Mouse (Mus musculus) midbrain, embryonic 14.5 days (tissue): ENCODE measurements around the gene Hebp1. TPM values are rescaled to one million over a fixed set of nuclear protein-coding genes. Genes with fewer than 3 reads are reported as not detected.

ENCODE experiments used
- ATAC-seq: fragments of 200-750 bp; cut with Nextera tagmentation; 2 replicates; pipeline ENCODE4 v1.8.0; 2017; ENCODE audit warnings: moderate number of reproducible peaks, moderate library complexity; ENCODE audit not compliant: low FRiP score, low TSS enrichment
- DNase-seq: peaks from one replicate; pipeline ENCODE4 v3.0.0-alpha.2; 2015
- H3K27ac ChIP-seq: fragments of 300-500 bp; sonication (generic); replicated peaks from 2 replicates; pipeline ENCODE4 v1.5.1; 2014; ENCODE audit warnings: mild to moderate bottlenecking, low read depth, low read length, moderate library complexity
- H3K27me3 ChIP-seq: fragments of 300-500 bp; sonication (generic); 2 replicates; pipeline ENCODE4 v1.6.1; 2014; ENCODE audit warnings: low read length, control low read depth, mixed read lengths; ENCODE audit not compliant: control insufficient read depth, insufficient read depth
- H3K36me3 ChIP-seq: fragments of 300-500 bp; sonication (generic); 2 replicates; pipeline ENCODE4 v1.6.1; 2014; ENCODE audit warnings: low read length, control low read depth; ENCODE audit not compliant: control insufficient read depth, insufficient read depth
- H3K4me1 ChIP-seq: fragments of 300-500 bp; sonication (generic); 2 replicates; pipeline ENCODE4 v1.6.1; 2014; ENCODE audit warnings: mild to moderate bottlenecking, antibody characterized with exemption, low read length, control low read depth; ENCODE audit not compliant: control insufficient read depth, insufficient read depth
- H3K4me2 ChIP-seq: fragments of 300-500 bp; sonication (generic); 2 replicates; pipeline ENCODE4 v1.6.1; 2014; ENCODE audit warnings: mild to moderate bottlenecking, low read length, moderate library complexity
- H3K4me3 ChIP-seq: fragments of 300-500 bp; sonication (generic); replicated peaks from 2 replicates; pipeline ENCODE4 v1.5.1; 2014; ENCODE audit warnings: low read depth, low read length
- H3K9ac ChIP-seq: fragments of 300-500 bp; sonication (generic); replicated peaks from 2 replicates; pipeline ENCODE4 v1.6.1; 2014; ENCODE audit warnings: mild to moderate bottlenecking, low read length, moderate library complexity
- H3K9me3 ChIP-seq: fragments of 300-500 bp; sonication (generic); 2 replicates; pipeline ENCODE4 v1.6.1; 2016; ENCODE audit warnings: low read length, control low read depth, mixed read lengths; ENCODE audit not compliant: control insufficient read depth
- WGBS: fragments of 180-500 bp; shearing (Covaris S2); extraction: QIAGEN DNeasy Blood & Tissue Kit; methylation state at CpG from one replicate; pipeline ENCODE4 v1.1.7; 2014; 5-methylcytosine and 5-hydroxymethylcytosine counted together
- polyA plus RNA-seq: library from polyadenylated mRNA; unstranded; fragments of >200 nt; fragmentation: Nextera tagmentation; extraction: Ambion mirVana; gene quantifications from 2 replicates; pipeline ENCODE4 v1.2.1, GENCODE M21; 2014

Hebp1 gene
- polyA plus RNA-seq, 1 experiment from 2014 or later: 3.5 TPM

DNA sequence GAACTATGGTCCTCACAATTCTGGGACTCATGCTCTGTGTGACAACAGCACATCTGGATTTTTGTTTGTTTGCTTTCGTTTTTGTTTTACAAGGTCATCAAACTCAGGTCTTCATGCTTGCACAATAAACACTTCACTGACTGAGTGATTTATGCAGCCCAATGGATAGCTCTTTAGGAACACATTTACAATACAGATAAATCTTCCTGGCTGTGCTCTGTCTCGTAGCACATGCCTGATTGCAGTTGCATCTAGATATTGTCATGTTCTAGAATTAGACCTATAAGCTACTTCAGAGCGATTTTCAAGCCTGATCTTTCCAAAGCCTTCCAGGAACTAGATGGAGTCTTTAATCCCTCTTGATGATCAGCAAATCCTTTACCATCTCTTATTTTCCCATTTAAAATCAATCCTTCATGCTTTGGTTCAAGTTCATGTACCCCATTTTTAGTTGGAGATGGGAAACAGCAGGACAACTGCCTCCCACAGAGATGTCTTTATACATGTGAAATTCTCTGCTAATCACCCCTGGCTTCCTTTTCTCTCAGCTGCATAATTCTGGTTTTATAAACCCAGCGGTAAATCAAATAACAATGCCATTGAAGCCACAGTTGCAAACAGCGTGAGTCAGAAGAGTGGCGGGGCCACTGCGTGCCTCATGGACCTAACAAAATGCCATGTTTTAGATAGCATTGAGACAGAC lies 85.3 kb downstream of the Hebp1 start:
- WGBS: 9% methylated on average over 7 of the region's 7 CpGs
- ATAC-seq (no peak), DNase-seq (peak; percentile 56)
- peaks cover 10% of the 10 kb centered on the region; the same call in 1 of the 2 replicates for H3K4me1 ChIP-seq
- no peak overlapping the region for H3K27ac ChIP-seq
- no peak overlapping the region for H3K4me2 ChIP-seq
- no peak overlapping the region for H3K9ac ChIP-seq
- no peaks in the 10 kb centered on the region for H3K36me3 ChIP-seq
- H3K4me3 ChIP-seq: no peak overlapping the region
- H3K27me3 ChIP-seq: peaks cover 20% of the 10 kb centered on the region
- H3K9me3 ChIP-seq: no peaks in the 10 kb centered on the region

DNA sequence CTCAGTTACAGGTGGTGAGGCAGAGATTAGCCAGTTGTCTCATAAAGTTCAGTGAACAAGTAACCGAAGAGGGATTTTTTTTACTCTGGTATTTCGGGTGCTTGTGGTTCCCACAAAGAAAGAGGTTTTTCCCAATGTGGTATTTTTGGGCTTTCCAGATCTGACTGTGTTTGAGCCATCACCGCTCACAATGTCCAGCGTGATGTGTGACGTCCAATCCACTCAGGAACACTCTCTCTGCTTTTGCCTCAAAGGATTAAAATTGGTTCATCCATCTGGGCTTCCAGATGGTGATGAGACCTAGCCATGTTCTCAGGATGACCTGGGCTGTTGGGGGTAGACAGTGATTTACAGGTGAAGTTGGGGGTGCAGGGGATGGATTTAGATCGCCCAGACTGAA lies 90.8 kb downstream of the Hebp1 start:
- Histone ChIP-seq H3K27me3 (peaks cover 8% of the 10 kb centered on the region; the same call in 1 of the 2 replicates), H3K27ac (no peak overlapping the region), H3K4me1 (0 out of 2 replicates have a peak, but pooled peaks cover 3% of the 10 kb centered on the region), H3K4me3 (no peak overlapping the region), H3K9me3 (no peaks in the 10 kb centered on the region), H3K36me3 (no peaks in the 10 kb centered on the region), H3K9ac (no peak overlapping the region), H3K4me2 (no peak overlapping the region)
- ATAC-seq (no peak), DNase-seq (no peak)
- WGBS: 89% methylated on average over 6 of the region's 6 CpGs

DNA sequence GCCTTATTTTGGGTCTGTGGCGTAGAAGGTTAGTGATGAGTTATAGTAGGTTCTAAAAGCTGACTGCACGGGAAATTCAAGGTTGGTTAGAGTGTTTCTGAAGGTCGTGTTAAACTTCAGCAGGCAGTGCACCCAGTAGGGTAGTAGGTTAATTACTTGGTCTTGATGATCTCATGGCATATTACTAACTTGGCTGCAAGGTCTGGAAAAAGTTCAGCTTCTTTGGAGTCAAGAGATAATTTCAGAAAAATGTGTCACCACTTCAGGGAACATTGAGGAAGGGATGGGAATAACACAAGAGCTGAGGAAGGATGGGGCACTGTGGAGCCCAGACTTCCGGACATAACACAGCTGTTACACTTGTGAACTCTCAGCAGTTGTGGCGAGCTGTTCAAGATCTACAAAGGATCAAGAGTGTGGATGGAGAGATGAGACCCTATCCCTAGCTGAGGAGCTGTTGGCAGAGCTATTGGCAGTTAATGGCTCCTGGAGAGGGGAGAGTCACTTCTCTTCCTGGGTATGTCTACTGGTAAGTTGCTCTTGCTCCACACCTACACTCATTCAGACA lies 95.0 kb downstream of the Hebp1 start:
- WGBS: 90% methylated on average over 5 of the region's 5 CpGs
- Histone ChIP-seq H3K9me3 (no peaks in the 10 kb centered on the region), H3K4me3 (no peak overlapping the region), H3K36me3 (no peaks in the 10 kb centered on the region), H3K4me1 (0 out of 2 replicates have a peak, but pooled peaks cover 3% of the 10 kb centered on the region), H3K9ac (no peak overlapping the region), H3K27ac (no peak overlapping the region), H3K27me3 (peaks cover 4% of the 10 kb centered on the region; the same call in 1 of the 2 replicates), H3K4me2 (no peak overlapping the region)
- ATAC-seq (no peak), DNase-seq (no peak)

DNA sequence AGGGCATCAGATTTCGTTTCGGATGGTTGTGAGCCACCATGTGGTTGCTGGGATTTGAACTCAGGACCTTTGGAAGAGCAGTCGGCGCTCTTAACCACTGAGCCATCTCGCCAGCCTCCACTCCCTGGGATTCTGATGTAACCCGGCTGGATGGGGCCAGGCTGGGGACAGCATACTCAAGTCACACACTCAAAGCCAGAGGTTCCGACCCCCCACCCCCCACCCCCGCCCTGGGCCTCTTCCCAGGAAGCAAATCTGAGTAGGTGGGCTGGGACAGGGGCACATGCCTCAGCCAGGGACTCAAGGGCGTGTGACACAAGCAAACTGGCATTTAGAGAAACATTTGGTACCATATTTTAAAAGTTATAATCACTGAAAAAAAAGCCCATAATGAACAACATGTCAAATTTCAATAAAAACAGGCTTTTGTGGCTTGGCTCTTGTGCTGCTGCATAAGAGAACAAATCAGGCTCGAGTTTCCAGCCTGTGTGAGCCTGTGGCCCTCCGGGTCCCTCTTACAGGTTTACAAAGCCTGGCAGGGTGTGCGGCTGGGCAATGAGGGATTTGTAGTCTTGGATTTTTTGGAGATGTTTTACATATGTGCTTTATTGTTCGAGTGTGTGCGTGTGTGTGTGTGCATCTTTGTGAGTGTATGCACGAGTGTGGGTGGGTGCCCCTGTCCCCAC lies 96.9 kb downstream of the Hebp1 start:
- 80% methylated on average over 15 of the region's 15 CpGs for WGBS
- no peak for ATAC-seq

DNA sequence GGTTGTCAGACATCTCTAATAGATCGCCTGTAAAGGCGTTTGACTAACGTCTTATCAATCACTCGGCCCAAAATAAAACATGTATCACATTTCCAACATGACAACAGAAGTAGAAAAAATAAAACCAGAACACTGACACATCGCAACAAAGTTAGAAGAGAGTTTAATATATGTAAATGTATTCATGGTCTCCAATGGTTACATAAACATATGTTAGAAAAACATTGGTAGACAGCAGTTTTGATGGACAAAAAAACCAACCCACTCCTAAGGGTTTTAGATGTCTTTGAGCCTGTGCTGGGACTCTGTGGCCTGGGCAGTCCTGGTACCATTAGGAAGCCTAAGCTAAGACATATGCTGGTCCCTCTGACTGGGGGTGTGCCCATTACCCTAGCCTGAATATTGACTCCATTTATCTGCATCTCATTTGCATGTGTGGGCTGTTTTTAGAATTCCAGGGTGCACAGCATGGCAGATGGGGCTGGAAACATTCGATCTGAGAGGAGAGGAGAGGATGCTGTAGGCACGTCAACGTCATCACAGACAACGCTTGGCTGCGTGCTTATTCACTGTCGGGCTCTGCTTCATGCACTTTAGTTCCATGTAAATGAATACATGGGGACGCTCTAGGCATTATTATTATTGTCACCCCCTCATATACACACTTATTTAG lies 104.9 kb downstream of the Hebp1 start:
- Histone ChIP-seq H3K9me3 (no peaks in the 10 kb centered on the region), H3K27me3 (0 out of 2 replicates have a peak, but pooled peaks cover 3% of the 10 kb centered on the region), H3K36me3 (no peaks in the 10 kb centered on the region), H3K9ac (no peak overlapping the region), H3K4me1 (0 out of 2 replicates have a peak, but pooled peaks cover 2% of the 10 kb centered on the region), H3K4me3 (no peak overlapping the region), H3K27ac (0 out of 2 replicates have a peak overlapping the region, but pooled peaks have one; percentile 32), H3K4me2 (no peak overlapping the region)
- no peak for DNase-seq
- WGBS: 83% methylated on average over 12 of the region's 12 CpGs
- ATAC-seq: no peak

More for the DNA sequence above, 96.9 kb downstream of the Hebp1 start:
- no peak overlapping the region for H3K4me3 ChIP-seq
- no peaks in the 10 kb centered on the region for H3K9me3 ChIP-seq
- H3K27me3 ChIP-seq: no peaks in the 10 kb centered on the region; the same call in 1 of the 2 replicates
- no peak overlapping the region for H3K4me2 ChIP-seq
- no peak for DNase-seq
- H3K9ac ChIP-seq: no peak overlapping the region
- no peaks in the 10 kb centered on the region for H3K36me3 ChIP-seq
- H3K4me1 ChIP-seq: 0 out of 2 replicates have a peak, but pooled peaks cover 3% of the 10 kb centered on the region
- H3K27ac ChIP-seq: no peak overlapping the region

DNA sequence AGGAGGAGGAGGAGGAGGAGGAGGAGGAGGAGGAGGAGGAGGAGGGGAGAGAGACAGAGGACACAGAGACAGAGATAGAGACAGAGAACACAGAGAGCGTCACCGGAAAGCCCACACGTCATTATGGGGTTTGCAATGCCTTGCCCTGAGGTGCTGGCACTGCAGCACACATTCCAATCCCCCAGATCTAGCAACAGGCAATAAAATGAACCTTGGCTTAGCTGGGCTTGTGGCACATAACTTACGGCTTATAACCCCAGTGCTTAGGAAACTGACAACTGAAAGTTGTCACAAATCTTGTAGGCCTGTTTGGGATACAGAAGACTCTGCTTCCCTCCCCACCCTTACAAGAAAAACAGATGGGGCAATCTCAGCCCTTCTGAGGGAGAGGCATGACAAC lies 107.2 kb downstream of the Hebp1 start:
- Histone ChIP-seq H3K27me3 (0 out of 2 replicates have a peak, but pooled peaks cover 3% of the 10 kb centered on the region), H3K4me3 (no peak overlapping the region), H3K27ac (no peak overlapping the region), H3K9me3 (no peaks in the 10 kb centered on the region), H3K36me3 (no peaks in the 10 kb centered on the region), H3K4me2 (no peak overlapping the region), H3K9ac (no peak overlapping the region), H3K4me1 (0 out of 2 replicates have a peak, but pooled peaks cover 4% of the 10 kb centered on the region)
- DNase-seq (no peak), ATAC-seq (no peak)
- WGBS: 67% methylated on average over 4 of the region's 4 CpGs

DNA sequence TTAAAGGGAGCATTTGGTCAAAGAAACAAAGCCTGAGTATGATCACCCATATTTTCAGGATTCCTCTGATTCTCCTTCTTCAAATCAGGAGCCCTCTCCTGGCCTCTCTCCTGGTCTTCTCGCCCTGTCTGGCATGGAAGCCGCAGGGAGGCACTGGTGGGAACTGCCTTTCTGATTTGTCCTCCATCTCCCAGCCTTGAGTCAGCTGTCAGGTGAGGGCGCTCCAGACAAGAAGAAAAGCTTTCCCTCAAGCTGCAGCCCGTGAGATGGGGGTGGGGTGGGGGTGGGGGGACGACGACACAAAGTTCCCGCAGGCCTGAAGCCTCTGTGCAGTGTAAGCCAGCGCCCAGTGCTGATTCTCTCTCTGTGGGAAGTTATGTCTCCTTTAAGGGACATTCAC lies 108.0 kb downstream of the Hebp1 start:
- Histone ChIP-seq H3K4me2 (no peak overlapping the region), H3K4me1 (0 out of 2 replicates have a peak, but pooled peaks cover 4% of the 10 kb centered on the region), H3K9me3 (no peaks in the 10 kb centered on the region), H3K27me3 (0 out of 2 replicates have a peak, but pooled peaks cover 3% of the 10 kb centered on the region), H3K36me3 (no peaks in the 10 kb centered on the region), H3K4me3 (no peak overlapping the region), H3K9ac (no peak overlapping the region), H3K27ac (no peak overlapping the region)
- peak; percentile 41 for DNase-seq
- no peak for ATAC-seq
- 21% methylated on average over 8 of the region's 8 CpGs for WGBS

DNA sequence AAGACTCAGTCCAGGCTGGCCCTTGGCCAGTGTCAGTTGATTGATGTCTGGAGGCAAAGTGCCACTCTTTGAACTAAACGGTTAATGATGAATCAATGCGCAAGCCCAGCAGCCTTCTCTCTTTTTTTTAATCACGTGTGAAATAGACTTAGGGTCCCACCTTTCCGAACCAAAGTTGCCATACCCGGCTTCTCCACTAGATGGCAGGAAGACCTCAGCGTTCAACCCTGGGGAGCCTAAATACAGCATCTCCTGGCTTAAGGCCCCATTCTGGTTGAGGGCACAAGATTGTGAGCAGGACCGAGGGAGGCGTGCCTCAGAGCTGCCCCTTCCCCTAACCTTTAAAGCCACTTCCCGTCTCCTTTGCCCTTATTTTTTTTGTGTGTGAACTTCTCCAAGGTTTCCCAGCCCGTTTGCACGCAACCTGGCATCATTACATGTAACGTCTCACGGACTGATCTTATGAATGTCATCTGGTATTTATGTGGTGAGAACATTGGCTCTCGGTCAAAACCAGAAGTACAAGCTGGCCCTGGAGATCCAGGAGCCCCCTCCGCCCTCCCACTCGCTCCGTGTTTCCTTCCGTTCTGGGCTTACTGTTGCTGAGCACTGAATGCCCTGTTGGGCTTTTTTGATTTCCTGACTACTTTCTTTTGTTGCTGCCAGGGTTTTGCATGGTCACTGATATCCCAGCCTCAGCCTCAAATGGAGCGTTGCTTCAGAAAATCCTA lies 109.9 kb downstream of the Hebp1 start:
- ATAC-seq (peak; percentile 82; the same call in 1 of the 2 replicates), DNase-seq (peak; percentile 95)
- H3K27ac ChIP-seq: no peak overlapping the region
- no peak overlapping the region for H3K4me3 ChIP-seq
- WGBS: 28% methylated on average over 19 of the region's 19 CpGs
- H3K4me1 ChIP-seq: 0 out of 2 replicates have a peak, but pooled peaks cover 4% of the 10 kb centered on the region
- H3K36me3 ChIP-seq: no peaks in the 10 kb centered on the region
- H3K4me2 ChIP-seq: peak overlapping the region; percentile 38
- 0 out of 2 replicates have a peak, but pooled peaks cover 3% of the 10 kb centered on the region for H3K27me3 ChIP-seq
- H3K9ac ChIP-seq: no peak overlapping the region
- H3K9me3 ChIP-seq: no peaks in the 10 kb centered on the region
